Mouse (Mus musculus) kidney, postnatal 0 days (tissue): Measurements from ENCODE around the gene Hist1h4d. TPM values are rescaled to one million over a fixed set of nuclear protein-coding genes. Genes with fewer than 3 reads are reported as not detected.
A peak's percentile ranks its signal among the peaks of the same experiment; 100 is the strongest.

Experiments used
- ATAC-seq: fragments of 200-750 bp; cut with Nextera tagmentation; replicated peaks from 2 replicates; pipeline ENCODE4 v1.8.0; 2017; ENCODE audit warnings: low read depth, moderate number of reproducible peaks, moderate TSS enrichment, moderate library complexity; ENCODE audit not compliant: low FRiP score
- DNase-seq: peaks from one replicate; pipeline ENCODE4 v3.0.0-alpha.2; 2016; ENCODE audit warnings: low spot score
- H3K27ac ChIP-seq: fragments of 300-500 bp; sonication (generic); 2 replicates; pipeline ENCODE4 v1.5.1; 2014; ENCODE audit warnings: mild to moderate bottlenecking
- H3K27me3 ChIP-seq: fragments of 300-500 bp; sonication (generic); 2 replicates; pipeline ENCODE4 v1.6.1; 2014; ENCODE audit warnings: low read length, mixed read lengths; ENCODE audit not compliant: insufficient read depth
- H3K36me3 ChIP-seq: fragments of 300-500 bp; sonication (generic); 2 replicates; pipeline ENCODE4 v1.6.1; 2014; ENCODE audit warnings: low read length, mixed read lengths; ENCODE audit not compliant: insufficient read depth
- H3K4me1 ChIP-seq: fragments of 300-500 bp; sonication (generic); replicated peaks from 2 replicates; pipeline ENCODE4 v1.6.1; 2014; ENCODE audit warnings: antibody characterized with exemption, low read length, mixed read lengths; ENCODE audit not compliant: insufficient read depth
- H3K4me2 ChIP-seq: fragments of 300-500 bp; sonication (generic); 2 replicates; pipeline ENCODE4 v1.6.1; 2014; ENCODE audit warnings: mild to moderate bottlenecking, low read length, moderate library complexity, mixed read lengths
- H3K4me3 ChIP-seq: fragments of 300-500 bp; sonication (generic); replicated peaks from 2 replicates; pipeline ENCODE4 v1.5.1; 2014; ENCODE audit warnings: low read depth, low read length
- H3K9ac ChIP-seq: fragments of 300-500 bp; sonication (generic); 2 replicates; pipeline ENCODE4 v1.6.1; 2014; ENCODE audit warnings: low read depth, low read length
- H3K9me3 ChIP-seq: fragments of 300-500 bp; sonication (generic); replicated peaks from 2 replicates; pipeline ENCODE4 v1.6.1; 2016; ENCODE audit warnings: low read length, inconsistent platforms, mixed read lengths
- CTCF ChIP-seq: IDR thresholded peaks from 2 replicates; pipeline ENCODE4 v1.5.1; 2016; ENCODE audit warnings: antibody characterized with exemption, low read depth, mild to moderate bottlenecking, moderate library complexity
- WGBS: fragments of 180-500 bp; shearing (Covaris S2); extraction: QIAGEN DNeasy Blood & Tissue Kit; methylation state at CpG from one replicate; pipeline ENCODE4 v1.1.7; 2014; 5-methylcytosine and 5-hydroxymethylcytosine counted together
- polyA plus RNA-seq: library from polyadenylated mRNA; unstranded; fragments of >200 nt; fragmentation: Nextera tagmentation; extraction: Ambion mirVana; gene quantifications from 2 replicates; pipeline ENCODE4 v1.2.1, GENCODE M21; 2015

The Hist1h4d gene
- polyA plus RNA-seq, 1 experiment from 2014 or later, result 77.0 TPM

GRCm38 (mm10) chr13:23551931-23552914, 29.2 kb upstream of the Hist1h4d start:
- Histone ChIP-seq H3K4me1 (no peaks in the 10 kb centered on the region), H3K4me3 (peak overlapping the region; percentile 38; the same call in 1 of the 2 replicates), H3K9me3 (no peaks in the 10 kb centered on the region), H3K9ac (peak overlapping the region; percentile 58; the same call in 1 of the 2 replicates), H3K36me3 (no peaks in the 10 kb centered on the region), H3K27ac (peak overlapping the region; percentile 90), H3K27me3 (no peaks in the 10 kb centered on the region), H3K4me2 (peak overlapping the region; percentile 62)
- ATAC-seq (no peak), DNase-seq (no peak)
- WGBS, result 47% methylated on average over 8 of the region's 8 CpGs
- no peak for TF ChIP-seq CTCF

- Histone ChIP-seq H3K27me3 (no peaks in the 10 kb centered on the region), H3K36me3 (no peaks in the 10 kb centered on the region), H3K4me2 (peak within 1 kb of the TSS; percentile 62; the same call in 1 of the 2 replicates), H3K9ac (peak within 1 kb of the TSS; percentile 58; the same call in 1 of the 2 replicates), H3K4me1 (no peaks in the 10 kb centered on the region), H3K27ac (peak within 1 kb of the TSS; percentile 98), H3K4me3 (no peak within 1 kb of the TSS), H3K9me3 (no peaks in the 10 kb centered on the region)
- TF ChIP-seq CTCF, result no peak
- DNase-seq, result no peak
- ATAC-seq, result no peak
Observed at GRCm38 (mm10) chr13:23552962-23553361, 28.4 kb upstream of the Hist1h4d start, which contains the start of gene Hist1h1d. Gene Hist1h1d (plus strand): TSS chr13:23553262.

DNA sequence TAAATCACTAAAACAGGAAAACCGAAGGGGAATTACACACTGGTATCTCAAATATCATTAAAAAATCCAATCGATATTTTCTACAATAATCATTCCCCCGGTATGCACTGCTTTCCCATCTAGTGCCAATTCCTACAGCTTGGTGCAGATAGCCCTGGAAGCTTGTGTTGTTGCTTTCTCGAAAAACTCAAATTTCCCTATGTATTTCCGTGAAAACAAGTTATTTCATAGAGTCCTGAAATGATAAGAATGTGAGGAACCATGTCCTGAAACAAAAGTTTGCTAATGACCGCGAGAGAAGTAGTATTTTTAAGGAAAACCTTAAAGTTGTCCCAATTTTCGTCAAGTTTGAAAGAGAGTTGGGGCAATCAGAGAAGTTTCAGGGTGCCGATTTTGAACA, 27.0 kb upstream of the Hist1h4d start:
- 19% methylated on average over 9 of the region's 9 CpGs for WGBS
- TF ChIP-seq CTCF, result no peak
- DNase-seq (no peak), ATAC-seq (no peak)
- Histone ChIP-seq H3K9me3 (no peaks in the 10 kb centered on the region), H3K4me2 (peak overlapping the region; percentile 95), H3K36me3 (no peaks in the 10 kb centered on the region), H3K4me1 (no peaks in the 10 kb centered on the region), H3K4me3 (peak overlapping the region; percentile 44), H3K27me3 (no peaks in the 10 kb centered on the region), H3K27ac (peak overlapping the region; percentile 98), H3K9ac (peak overlapping the region; percentile 88)

DNA sequence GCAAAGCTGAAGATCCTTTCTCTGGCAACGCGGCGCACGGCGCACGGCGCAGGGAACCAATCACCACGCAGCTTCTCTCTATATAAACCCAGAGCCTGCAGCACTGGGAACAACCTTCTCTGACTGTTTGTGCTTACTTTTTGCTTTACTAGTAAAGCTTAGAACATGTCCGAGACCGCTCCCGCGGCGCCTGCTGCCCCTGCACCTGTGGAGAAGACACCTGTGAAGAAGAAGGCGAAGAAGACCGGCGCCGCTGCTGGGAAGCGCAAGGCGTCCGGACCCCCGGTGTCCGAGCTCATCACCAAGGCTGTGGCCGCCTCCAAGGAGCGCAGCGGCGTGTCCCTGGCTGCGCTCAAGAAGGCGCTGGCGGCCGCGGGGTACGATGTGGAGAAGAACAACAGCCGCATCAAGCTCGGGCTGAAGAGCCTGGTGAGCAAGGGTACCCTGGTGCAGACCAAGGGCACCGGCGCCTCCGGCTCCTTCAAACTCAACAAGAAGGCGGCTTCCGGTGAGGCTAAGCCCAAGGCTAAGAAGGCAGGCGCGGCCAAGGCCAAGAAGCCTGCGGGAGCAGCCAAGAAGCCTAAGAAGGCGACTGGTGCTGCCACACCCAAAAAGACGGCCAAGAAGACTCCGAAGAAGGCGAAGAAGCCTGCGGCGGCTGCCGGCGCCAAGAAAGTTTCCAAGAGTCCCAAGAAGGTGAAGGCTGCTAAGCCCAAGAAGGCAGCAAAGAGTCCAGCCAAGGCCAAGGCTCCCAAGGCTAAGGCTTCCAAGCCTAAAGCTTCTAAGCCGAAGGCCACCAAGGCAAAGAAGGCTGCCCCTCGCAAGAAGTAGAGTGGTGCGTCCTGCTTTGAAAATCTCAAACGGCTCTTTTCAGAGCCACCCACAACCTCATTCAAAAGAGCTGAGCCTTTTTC, 26.2 kb upstream of the Hist1h4d start:
- H3K9ac ChIP-seq, result peak overlapping the region; percentile 88
- peak overlapping the region; percentile 44 for H3K4me3 ChIP-seq
- H3K4me2 ChIP-seq, result peak overlapping the region; percentile 95
- DNase-seq (peak; percentile 94), ATAC-seq (peak; percentile 86)
- TF ChIP-seq CTCF, result no peak
- H3K27ac ChIP-seq, result peak overlapping the region; percentile 98
- H3K4me1 ChIP-seq, result no peaks in the 10 kb centered on the region
- H3K27me3 ChIP-seq, result no peaks in the 10 kb centered on the region
- no peaks in the 10 kb centered on the region for H3K9me3 ChIP-seq
- under 1% methylated on average over 54 of the region's 54 CpGs for WGBS
- H3K36me3 ChIP-seq, result no peaks in the 10 kb centered on the region

DNA sequence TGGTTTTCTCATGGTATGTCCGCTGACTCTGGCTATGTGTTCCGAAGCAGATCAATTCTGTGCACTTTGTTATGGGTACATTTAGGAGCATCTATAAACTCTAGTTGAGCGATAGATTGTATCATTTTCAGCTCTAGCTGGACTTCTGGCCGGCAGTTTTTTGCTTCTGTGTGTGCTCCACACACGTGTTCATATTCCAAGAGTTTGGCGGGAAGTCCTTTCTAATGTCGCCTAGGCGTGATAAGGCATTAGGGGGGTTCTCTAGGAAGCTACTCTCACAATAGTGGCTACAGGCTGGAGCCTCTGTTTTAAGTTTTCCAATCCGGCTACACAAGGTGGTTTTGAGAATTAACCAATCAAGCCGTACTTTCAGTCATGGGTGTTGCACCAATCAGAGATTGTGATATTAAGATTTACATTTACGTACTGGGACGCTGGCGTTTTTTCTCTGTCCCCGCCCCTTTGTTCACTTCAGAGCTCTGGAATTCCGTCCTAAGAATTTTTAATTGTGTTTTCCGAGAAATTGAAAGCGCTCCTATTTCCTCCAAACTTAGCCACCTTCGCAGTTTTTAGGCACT, 25.5 kb upstream of the Hist1h4d start:
- Histone ChIP-seq H3K36me3 (no peaks in the 10 kb centered on the region), H3K27me3 (no peaks in the 10 kb centered on the region), H3K9me3 (no peaks in the 10 kb centered on the region), H3K27ac (peak overlapping the region; percentile 98), H3K9ac (peak overlapping the region; percentile 88), H3K4me3 (peak overlapping the region; percentile 44), H3K4me2 (peak overlapping the region; percentile 95), H3K4me1 (no peaks in the 10 kb centered on the region)
- TF ChIP-seq CTCF, result no peak
- DNase-seq (peak; percentile 99), ATAC-seq (peak; percentile 71)
- under 1% methylated on average over 18 of the region's 18 CpGs for WGBS
